ENCODE assay signal across 16 mouse cellular contexts in the genomic region with DNA sequence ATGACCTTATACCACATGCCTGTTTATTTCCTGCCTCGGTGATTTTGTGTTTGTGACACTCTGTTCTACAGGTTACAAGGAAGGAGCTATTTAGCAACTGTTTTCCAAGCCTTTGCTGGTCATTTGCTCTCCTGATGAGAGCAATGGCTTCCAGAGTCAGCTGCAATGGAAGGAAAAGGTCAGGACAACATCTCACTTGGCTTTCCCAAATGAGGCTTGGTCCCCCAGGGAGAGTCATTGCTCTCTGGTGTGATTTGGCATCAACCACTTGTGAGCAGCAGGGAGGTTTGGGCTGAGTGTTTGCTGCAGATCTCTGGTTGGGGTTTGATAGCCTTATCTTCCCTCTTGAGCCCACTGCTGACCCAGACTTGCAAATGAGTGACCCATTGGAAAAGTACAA. TPM values are rescaled to one million over a fixed set of nuclear protein-coding genes. Genes with fewer than 3 reads are reported as not detected.
"Had no signal": no experiment of that assay in that cellular context is flagged by ENCODE, and none has a peak within 500 bp of the region (broad histone marks: within the 10 kb centered on the region; RNA-seq: fewer than 3 reads in every experiment).

No protein-coding gene starts in this region.

- DNase-seq: gastrocnemius, adult 2 months; gastrocnemius, postnatal 10 days; gastrocnemius, postnatal 25 days; heart, adult 2 months; heart, postnatal 14 days; heart, postnatal 4 days; kidney, adult 11 months; kidney, adult 2 months; kidney, adult 9 months; kidney, postnatal 14 days; kidney, postnatal 36 days; layer of hippocampus, adult 9-11 months; layer of hippocampus, postnatal 36 days; left cerebral cortex, postnatal 4 days had no signal

RNA-seq across cellular contexts. Expression of a gene that starts 19.9 kb away (rescaled TPM):
- total RNA-seq: gastrocnemius, adult 2 months; gastrocnemius, postnatal 25 days had no signal

RNA-seq across cellular contexts. Expression of a gene that starts 45.1 kb away (rescaled TPM):
- total RNA-seq: gastrocnemius, adult 2 months; gastrocnemius, postnatal 10 days; gastrocnemius, postnatal 25 days; gastrocnemius, postnatal 4 days; granulocyte monocyte progenitor cell, adult 5-6 weeks; heart, adult 2 months; heart, postnatal 4 days; left cerebral cortex, postnatal 4 days had no signal
